In genomic region chr4:125563579-125563978, GRCm38 (mm10) we compare ENCODE assay signal across 23 mouse cellular contexts.
"Had no signal": no experiment of that assay in that cellular context is flagged by ENCODE, and none has a peak within 500 bp of the region (broad histone marks: within the 10 kb centered on the region; RNA-seq: fewer than 3 reads in every experiment).

No protein-coding gene starts in this region.

- DNase-seq: gastrocnemius, adult 2 months; gastrocnemius, postnatal 14 days; gastrocnemius, postnatal 36 days; heart, adult 11 months; heart, adult 2 months; heart, postnatal 14 days; heart, postnatal 36 days; kidney, adult 11 months had no signal

- H3K4me2 ChIP-seq: heart, embryonic 11.5 days; heart, embryonic 13.5 days; heart, embryonic 15.5 days; hindbrain, embryonic 13.5 days; hindbrain, embryonic 15.5 days; kidney, embryonic 15.5 days; limb, embryonic 13.5 days; limb, embryonic 15.5 days; liver, embryonic 12.5 days had no signal

- H3K9me3 ChIP-seq: heart, embryonic 13.5 days; heart, embryonic 15.5 days; hindbrain, embryonic 13.5 days; hindbrain, embryonic 15.5 days; kidney, embryonic 15.5 days; limb, embryonic 13.5 days; limb, embryonic 15.5 days; liver, embryonic 12.5 days had no signal

- H3K4me3 ChIP-seq: gastrocnemius, adult 2 months; heart, adult 2 months; heart, embryonic 13.5 days; heart, embryonic 15.5 days; hindbrain, embryonic 13.5 days; hindbrain, embryonic 15.5 days; kidney, embryonic 15.5 days; layer of hippocampus, adult 2 months; left cerebral cortex, adult 2 months; limb, embryonic 13.5 days; limb, embryonic 15.5 days; liver, embryonic 12.5 days had no signal

- H3K36me3 ChIP-seq: heart, embryonic 13.5 days; heart, embryonic 15.5 days; hindbrain, embryonic 13.5 days; hindbrain, embryonic 15.5 days; kidney, embryonic 15.5 days; limb, embryonic 13.5 days; limb, embryonic 15.5 days; liver, embryonic 12.5 days had no signal

- H3K27me3 ChIP-seq: heart, embryonic 15.5 days; hindbrain, embryonic 15.5 days; liver, embryonic 12.5 days had no signal

- H3K4me1 ChIP-seq: liver, embryonic 12.5 days had no signal

- H3K27ac ChIP-seq: gastrocnemius, adult 2 months; heart, adult 2 months; heart, embryonic 13.5 days; heart, embryonic 15.5 days; hindbrain, embryonic 13.5 days; hindbrain, embryonic 15.5 days; hindbrain, postnatal 0 days; kidney, embryonic 15.5 days; kidney, postnatal 0 days; layer of hippocampus, adult 2 months; left cerebral cortex, adult 2 months; limb, embryonic 13.5 days; limb, embryonic 15.5 days; liver, embryonic 12.5 days; liver, embryonic 14.5 days had no signal

- H3K9ac ChIP-seq: heart, embryonic 13.5 days; heart, embryonic 15.5 days; hindbrain, embryonic 13.5 days; hindbrain, embryonic 15.5 days; kidney, embryonic 15.5 days; limb, embryonic 13.5 days; limb, embryonic 15.5 days; liver, embryonic 12.5 days; liver, embryonic 14.5 days had no signal

- ATAC-seq: hindbrain, postnatal 0 days; intestine, embryonic 16.5 days; liver, embryonic 12.5 days had no signal
